Mouse (Mus musculus) cortical plate, adult 2 months (tissue): ENCODE measurements around the gene Cyp26b1. TPM values are rescaled to one million over a fixed set of nuclear protein-coding genes. Genes with fewer than 3 reads are reported as not detected.

Experiments used
- H3K27ac ChIP-seq: fragments of 200-500 bp; 2 replicates; pipeline ENCODE4 v1.5.1; 2012; ENCODE audit warnings: low read length, control low read depth, inconsistent platforms; ENCODE audit not compliant: insufficient read depth
- H3K4me1 ChIP-seq: fragments of 200-500 bp; 2 replicates; pipeline ENCODE4 v1.6.1; 2011; ENCODE audit warnings: low read length; ENCODE audit not compliant: control insufficient read depth, insufficient read depth
- H3K4me3 ChIP-seq: fragments of 200-500 bp; 2 replicates; pipeline ENCODE4 v1.5.1; 2011; ENCODE audit warnings: mild to moderate bottlenecking, low read length, control low read depth; ENCODE audit not compliant: insufficient read depth
- CTCF ChIP-seq: fragments of 200-500 bp; IDR thresholded peaks from 2 replicates; pipeline ENCODE4 v1.5.1; 2011; ENCODE audit warnings: mild to moderate bottlenecking, control low read depth, low read length; ENCODE audit not compliant: insufficient read depth; ENCODE audit errors: extremely low read depth
- POLR2A ChIP-seq: fragments of 200-500 bp; IDR thresholded peaks from 2 replicates; pipeline ENCODE4 v1.6.1; 2011; ENCODE audit warnings: mild to moderate bottlenecking, low read length, control low read depth; ENCODE audit not compliant: insufficient read depth; ENCODE audit errors: extremely low read depth
- polyA plus RNA-seq: library from polyadenylated mRNA; depleted of rRNA; stranded (reverse); fragments of >200 nt; gene quantifications from 2 replicates; pipeline ENCODE4 v1.2.3, GENCODE M21; 2012

The Cyp26b1 gene
- polyA plus RNA-seq, 1 experiment: 1.8 TPM

- Histone ChIP-seq H3K27ac (no peak overlapping the region), H3K4me1 (no peaks in the 10 kb centered on the region), H3K4me3 (no peak overlapping the region)
- no peak for TF ChIP-seq CTCF
- TF ChIP-seq POLR2A: no peak
These were observed 55.0 kb downstream of the Cyp26b1 start for GRCm38 (mm10) chr6:84538681-84539080.

GRCm38 (mm10) chr6:84537611-84538197 lies 56.0 kb downstream of the Cyp26b1 start:
- no peak overlapping the region for H3K4me3 ChIP-seq
- no peak for TF ChIP-seq CTCF
- no peak for TF ChIP-seq POLR2A
- no peak overlapping the region for H3K27ac ChIP-seq

GRCm38 (mm10) chr6:84534944-84535343 lies 58.8 kb downstream of the Cyp26b1 start:
- no peak for TF ChIP-seq CTCF
- no peak for TF ChIP-seq POLR2A

More at GRCm38 (mm10) chr6:84537611-84538197, 56.0 kb downstream of the Cyp26b1 start:
- H3K4me1 ChIP-seq: no peaks in the 10 kb centered on the region

GRCm38 (mm10) chr6:84529912-84530311 lies 63.8 kb downstream of the Cyp26b1 start:
- Histone ChIP-seq H3K4me1 (no peaks in the 10 kb centered on the region), H3K27ac (no peak overlapping the region), H3K4me3 (no peak overlapping the region)
- TF ChIP-seq CTCF: no peak
- no peak for TF ChIP-seq POLR2A

More at GRCm38 (mm10) chr6:84534944-84535343, 58.8 kb downstream of the Cyp26b1 start:
- H3K27ac ChIP-seq: no peak overlapping the region
- H3K4me1 ChIP-seq: no peaks in the 10 kb centered on the region
- H3K4me3 ChIP-seq: no peak overlapping the region

- no peak overlapping the region for H3K4me3 ChIP-seq
- H3K4me1 ChIP-seq: no peaks in the 10 kb centered on the region
- TF ChIP-seq POLR2A: no peak
- no peak for TF ChIP-seq CTCF
- no peak overlapping the region for H3K27ac ChIP-seq
These were observed 68.7 kb downstream of the Cyp26b1 start for GRCm38 (mm10) chr6:84524901-84525601.
